ENCODE assay signal across 19 mouse cellular contexts in the genomic region with DNA sequence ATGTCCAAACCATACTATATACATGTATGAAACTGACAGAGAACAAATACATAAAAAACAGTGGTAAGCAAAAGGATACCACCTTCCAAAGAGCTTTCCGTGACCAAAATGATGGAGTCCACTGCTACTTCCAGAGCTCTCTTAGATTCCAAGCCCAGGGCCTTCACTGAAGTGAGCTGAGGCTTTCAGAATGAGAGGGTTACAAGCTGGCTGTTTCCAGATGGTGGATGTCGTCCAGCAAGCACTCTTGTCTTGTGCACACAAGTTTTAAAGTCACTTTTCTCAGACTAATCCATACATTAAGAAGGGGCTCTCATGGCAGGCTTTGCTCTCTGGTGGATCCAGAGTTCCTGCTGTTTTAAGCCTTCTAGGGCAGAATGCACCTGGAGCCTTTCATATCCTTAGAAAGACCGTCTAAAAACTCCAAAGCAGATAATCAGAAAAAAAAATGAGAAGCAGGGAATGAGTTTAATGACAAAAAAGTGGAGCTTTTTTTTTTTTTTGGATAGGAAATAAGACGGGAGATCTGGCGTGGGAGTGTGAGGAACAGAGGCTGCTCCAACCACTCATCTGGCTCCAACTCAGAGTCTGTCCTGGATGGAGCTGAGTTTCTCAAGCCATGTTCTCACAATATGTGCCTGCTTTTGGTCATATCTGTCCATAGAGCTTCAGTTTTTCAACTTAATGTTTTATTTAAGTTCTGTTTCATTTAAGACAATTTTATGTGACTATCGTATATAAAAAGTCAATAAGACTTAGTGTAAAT.
DNase-seq lines count a peak whose midpoint lies in the region; ATAC-seq and TF ChIP-seq lines count a peak whose summit lies in the region.
"Had no signal": no experiment of that assay in that cellular context is flagged by ENCODE, and none has a peak within 500 bp of the region (broad histone marks: within the 10 kb centered on the region; RNA-seq: fewer than 3 reads in every experiment).

No protein-coding gene starts in this region.

- no peak overlapping the region for H3K9ac ChIP-seq in stomach, embryonic 15.5 days
- H3K9ac ChIP-seq in stomach, postnatal 0 days (ENCODE audit: low read length) = no peak overlapping the region
- H3K9ac ChIP-seq: embryonic facial prominence, embryonic 15.5 days; hindbrain, embryonic 14.5 days; midbrain, embryonic 12.5 days had no signal

- H3K27ac ChIP-seq in stomach, embryonic 15.5 days = peak overlapping the region; percentile 37
- no peak overlapping the region for H3K27ac ChIP-seq in stomach, postnatal 0 days (replicated peaks)
- H3K27ac ChIP-seq: forebrain, embryonic 10.5 days; hindbrain, embryonic 14.5 days; midbrain, embryonic 12.5 days had no signal

- no peak for TF ChIP-seq CTCF in stomach, postnatal 0 days (IDR thresholded peaks at IDR 0.05; ENCODE audit: low read depth)

- peak; percentile 22 for DNase-seq in gastrocnemius, postnatal 14 days
- DNase-seq in gastrocnemius, postnatal 36 days = no peak
- peak; percentile 17 to 25 for DNase-seq in kidney, postnatal 4 days
- no peak for DNase-seq in kidney, postnatal 36 days
- no peak for DNase-seq in stomach, postnatal 0 days (ENCODE audit: low spot score)
- DNase-seq in spleen, postnatal 4 days (ENCODE audit: low spot score in 2 of 2) = no peak
- DNase-seq: adrenal gland, postnatal 14 days; cerebellum, adult 11-12 months; cerebellum, postnatal 14 days; kidney, adult 9 months; liver; retina, postnatal 1 day; thymus, postnatal 36 days had no signal

- no peaks in the 10 kb centered on the region for H3K9me3 ChIP-seq in stomach, embryonic 15.5 days
- no peaks in the 10 kb centered on the region for H3K9me3 ChIP-seq in stomach, postnatal 0 days (ENCODE audit: control insufficient read depth, low read length)
- H3K9me3 ChIP-seq: embryonic facial prominence, embryonic 15.5 days; forebrain, embryonic 10.5 days; midbrain, embryonic 12.5 days had no signal

- 53% methylated on average over 6 of the region's 6 CpGs for WGBS in stomach, embryonic 15.5 days
- WGBS in stomach, postnatal 0 days = 55% methylated on average over 6 of the region's 6 CpGs

- no peak overlapping the region for H3K4me3 ChIP-seq in stomach, embryonic 15.5 days (replicated peaks)
- H3K4me3 ChIP-seq in stomach, postnatal 0 days (ENCODE audit: low read depth, low read length) = no peak overlapping the region
- H3K4me3 ChIP-seq: embryonic facial prominence, embryonic 15.5 days; forebrain, embryonic 10.5 days; midbrain, embryonic 12.5 days had no signal

- no peak overlapping the region for H3K4me2 ChIP-seq in stomach, embryonic 15.5 days
- H3K4me2 ChIP-seq in stomach, postnatal 0 days (replicated peaks; ENCODE audit: low read depth) = no peak overlapping the region
- H3K4me2 ChIP-seq: embryonic facial prominence, embryonic 15.5 days; hindbrain, embryonic 14.5 days; midbrain, embryonic 12.5 days had no signal

- no peak for TF ChIP-seq EP300 in stomach, postnatal 0 days (optimal IDR thresholded peaks at IDR 0.05)

- H3K36me3 ChIP-seq in stomach, embryonic 15.5 days = no peaks in the 10 kb centered on the region
- H3K36me3 ChIP-seq in stomach, postnatal 0 days (ENCODE audit: control insufficient read depth, insufficient read depth, low read length) = no peaks in the 10 kb centered on the region
- H3K36me3 ChIP-seq: embryonic facial prominence, embryonic 15.5 days; forebrain, embryonic 10.5 days; midbrain, embryonic 12.5 days had no signal

- H3K27me3 ChIP-seq in stomach, embryonic 15.5 days (replicated peaks) = no peaks in the 10 kb centered on the region
- no peaks in the 10 kb centered on the region for H3K27me3 ChIP-seq in stomach, postnatal 0 days (ENCODE audit: control insufficient read depth, insufficient read depth, low read length)
- H3K27me3 ChIP-seq: CH12.LX; embryonic facial prominence, embryonic 15.5 days; midbrain, embryonic 12.5 days had no signal

- intact Hi-C loops in gastrocnemius, postnatal 14 days (cut with DNase I; ENCODE audit: low total_unique reads) = no loop called here
- intact Hi-C loops in gastrocnemius, postnatal 36 days (cut with DNase I) = no loop called here

- no peaks in the 10 kb centered on the region for H3K4me1 ChIP-seq in stomach, embryonic 15.5 days
- no peaks in the 10 kb centered on the region for H3K4me1 ChIP-seq in stomach, postnatal 0 days (replicated peaks; ENCODE audit: control insufficient read depth, insufficient read depth)
- H3K4me1 ChIP-seq: embryonic facial prominence, embryonic 15.5 days; midbrain, embryonic 12.5 days had no signal

- ATAC-seq in stomach, embryonic 15.5 days (ENCODE audit: insufficient read depth, low FRiP score, low read depth) = no peak
- ATAC-seq in stomach, postnatal 0 days (ENCODE audit: low FRiP score, low TSS enrichment) = no peak

Comparison
In these comparisons a context has a peak if more than half of its experiments do, and no peak if none do; other contexts are left out.
1. DNase-seq: peak in gastrocnemius, postnatal 14 days (single experiment) and kidney, postnatal 4 days (2 of 2); none in gastrocnemius, postnatal 36 days (0 of 2), kidney, postnatal 36 days (0 of 2), stomach, postnatal 0 days (single experiment) and spleen, postnatal 4 days (0 of 2).